Mouse (Mus musculus) forebrain, embryonic 11.5 days (tissue): ENCODE results near the gene Noc3l. TPM values are rescaled to one million over a fixed set of nuclear protein-coding genes. Genes with fewer than 3 reads are reported as not detected.
A peak's percentile ranks its signal among the peaks of the same experiment; 100 is the strongest.

Experiments
- ATAC-seq: fragments of 200-750 bp; cut with Nextera tagmentation; replicated peaks from 2 replicates; pipeline ENCODE4 v1.8.0; 2017; ENCODE audit warnings: moderate TSS enrichment; ENCODE audit not compliant: low FRiP score
- DNase-seq: peaks from one replicate; pipeline ENCODE4 v3.0.0-alpha.2; 2017; ENCODE audit warnings: low spot score
- H3K27ac ChIP-seq: fragments of 300-500 bp; sonication (generic); 2 replicates; pipeline ENCODE4 v1.5.1; 2014; ENCODE audit warnings: low read depth, low read length
- H3K27me3 ChIP-seq: fragments of 300-500 bp; sonication (generic); 2 replicates; pipeline ENCODE4 v1.6.1; 2014; ENCODE audit warnings: mild to moderate bottlenecking, low read length, mixed read lengths; ENCODE audit not compliant: control insufficient read depth, insufficient read depth
- H3K36me3 ChIP-seq: fragments of 300-500 bp; sonication (generic); 2 replicates; pipeline ENCODE4 v1.6.1; 2014; ENCODE audit warnings: mild to moderate bottlenecking, low read length, moderate library complexity, mixed read lengths; ENCODE audit not compliant: control insufficient read depth, insufficient read depth
- H3K4me1 ChIP-seq: fragments of 300-500 bp; sonication (generic); replicated peaks from 2 replicates; pipeline ENCODE4 v1.6.1; 2014; ENCODE audit warnings: low read length, mixed read lengths; ENCODE audit not compliant: control insufficient read depth, insufficient read depth
- H3K4me2 ChIP-seq: fragments of 300-500 bp; sonication (generic); 2 replicates; pipeline ENCODE4 v1.6.1; 2014; ENCODE audit warnings: low read depth, mild to moderate bottlenecking, low read length, moderate library complexity, mixed read lengths; ENCODE audit not compliant: severe bottlenecking
- H3K4me3 ChIP-seq: fragments of 300-500 bp; sonication (generic); 2 replicates; pipeline ENCODE4 v1.5.1; 2014; ENCODE audit warnings: low read depth, low read length
- H3K9ac ChIP-seq: fragments of 300-500 bp; sonication (generic); 2 replicates; pipeline ENCODE4 v1.6.1; 2014; ENCODE audit warnings: low read length
- H3K9me3 ChIP-seq: fragments of 300-500 bp; sonication (generic); 2 replicates; pipeline ENCODE4 v1.6.1; 2016; ENCODE audit warnings: low read length, mixed read lengths; ENCODE audit not compliant: control insufficient read depth
- WGBS: fragments of 180-500 bp; shearing (Covaris S2); extraction: QIAGEN DNeasy Blood & Tissue Kit; methylation state at CpG from one replicate; pipeline ENCODE4 v1.1.7; 2014; 5-methylcytosine and 5-hydroxymethylcytosine counted together
- polyA plus RNA-seq: library from polyadenylated mRNA; unstranded; fragments of >200 nt; fragmentation: Nextera tagmentation; extraction: Ambion mirVana; gene quantifications from 2 replicates; pipeline ENCODE4 v1.2.1, GENCODE M21; 2014

The Noc3l gene
- polyA plus RNA-seq, 1 experiment from 2014 or later: 13.5 TPM

DNA sequence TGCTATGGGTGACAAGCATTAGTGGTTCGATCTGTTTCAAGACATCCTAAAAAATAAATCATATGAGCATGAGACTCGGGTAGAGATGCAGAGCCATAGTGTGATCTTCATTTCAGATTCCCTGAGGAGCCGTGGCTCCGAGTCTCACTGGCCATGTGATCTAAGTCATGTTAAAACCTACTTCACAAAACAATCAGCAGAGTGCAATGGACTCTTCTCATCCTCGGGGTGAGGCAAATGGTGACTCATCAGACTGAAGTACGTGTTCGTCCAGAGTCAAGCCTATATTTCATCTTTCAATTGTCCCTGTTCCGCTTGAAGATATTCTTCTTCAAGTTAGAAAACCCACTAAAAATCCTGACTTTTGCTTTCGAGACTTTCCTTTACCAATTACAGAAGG, 35.5 kb downstream of the Noc3l start:
- H3K4me2 ChIP-seq: no peak overlapping the region
- DNase-seq: no peak
- 91% methylated on average over 9 of the region's 9 CpGs for WGBS
- H3K9me3 ChIP-seq: no peaks in the 10 kb centered on the region
- no peak overlapping the region for H3K9ac ChIP-seq
- H3K4me3 ChIP-seq: no peak overlapping the region
- no peaks in the 10 kb centered on the region for H3K27me3 ChIP-seq
- no peaks in the 10 kb centered on the region for H3K4me1 ChIP-seq
- ATAC-seq: no peak
- no peak overlapping the region for H3K27ac ChIP-seq
- no peaks in the 10 kb centered on the region for H3K36me3 ChIP-seq

DNA sequence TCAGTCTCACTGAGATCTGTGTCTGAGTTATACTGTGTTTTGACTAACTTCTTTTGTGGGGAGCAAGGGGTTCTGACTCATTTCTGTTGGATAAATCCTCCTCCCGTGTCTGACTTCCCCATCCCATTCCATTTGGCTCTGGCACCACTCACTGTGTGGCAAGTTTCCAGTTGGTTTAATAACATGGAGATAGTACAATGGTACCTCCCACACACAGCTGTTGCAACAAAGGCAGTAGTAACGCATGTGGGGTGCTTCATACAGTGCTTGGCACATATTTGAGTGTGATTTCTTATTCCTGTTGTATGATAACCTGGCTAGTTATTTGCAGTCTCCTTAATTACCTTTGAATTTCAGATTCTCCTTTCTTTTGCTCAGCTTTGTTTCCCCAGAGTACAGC, 40.2 kb downstream of the Noc3l start:
- H3K4me2 ChIP-seq: no peak overlapping the region
- ATAC-seq: no peak
- H3K9ac ChIP-seq: no peak overlapping the region
- H3K27me3 ChIP-seq: no peaks in the 10 kb centered on the region
- no peaks in the 10 kb centered on the region for H3K4me1 ChIP-seq
- no peak overlapping the region for H3K27ac ChIP-seq
- WGBS: 89% methylated on average over 2 of the region's 2 CpGs
- H3K9me3 ChIP-seq: no peaks in the 10 kb centered on the region
- no peak for DNase-seq
- H3K36me3 ChIP-seq: no peaks in the 10 kb centered on the region
- no peak overlapping the region for H3K4me3 ChIP-seq

DNA sequence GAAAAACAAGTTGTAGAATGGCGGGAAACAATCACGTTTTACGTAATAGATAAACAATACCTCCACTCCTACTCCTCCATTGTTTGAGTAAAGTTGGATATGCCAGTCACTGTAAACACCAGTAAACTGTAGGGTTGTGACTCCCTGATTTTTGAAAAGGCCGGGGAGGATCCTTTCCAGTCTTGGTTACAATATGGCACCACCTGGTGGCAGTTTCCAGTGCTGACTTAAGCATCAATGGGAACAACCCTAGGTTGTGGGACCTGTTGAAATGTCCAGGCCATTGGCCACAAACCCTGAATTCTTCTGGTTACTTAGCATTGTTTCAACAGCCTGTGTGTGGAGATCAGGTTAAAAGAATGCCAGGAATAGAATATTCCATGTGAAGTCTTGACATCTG, 43.5 kb downstream of the Noc3l start:
- Histone ChIP-seq H3K36me3 (no peaks in the 10 kb centered on the region), H3K4me2 (no peak overlapping the region), H3K9ac (no peak overlapping the region), H3K9me3 (no peaks in the 10 kb centered on the region), H3K27me3 (no peaks in the 10 kb centered on the region), H3K4me3 (no peak overlapping the region), H3K27ac (no peak overlapping the region), H3K4me1 (no peaks in the 10 kb centered on the region)
- DNase-seq (peak; percentile 59), ATAC-seq (no peak)
- 58% methylated on average over 4 of the region's 4 CpGs for WGBS

DNA sequence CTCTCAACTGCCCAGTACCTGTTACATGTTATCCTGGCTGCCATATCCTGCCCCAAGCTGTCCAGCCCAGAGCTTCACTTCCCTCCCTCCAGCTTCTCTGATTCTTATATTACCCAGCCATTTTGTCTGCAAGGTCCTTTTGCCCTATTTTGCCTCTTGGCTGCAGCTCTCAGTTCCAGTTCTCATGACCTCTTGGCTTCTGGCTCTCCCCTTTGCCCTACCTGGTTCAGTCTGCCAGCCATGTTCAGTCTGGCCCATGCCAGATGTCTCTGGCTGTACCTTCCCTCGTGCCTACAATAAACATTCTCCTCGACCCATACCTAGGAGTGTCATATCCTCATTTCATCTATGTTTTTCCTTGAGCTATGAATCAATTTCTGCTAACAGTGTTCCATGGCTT, 52.7 kb downstream of the Noc3l start:
- DNase-seq: no peak
- 90% methylated on average over 2 of the region's 2 CpGs for WGBS
- no peaks in the 10 kb centered on the region for H3K9me3 ChIP-seq
- H3K4me1 ChIP-seq: no peaks in the 10 kb centered on the region
- H3K4me2 ChIP-seq: no peak overlapping the region
- no peaks in the 10 kb centered on the region for H3K36me3 ChIP-seq
- no peak overlapping the region for H3K4me3 ChIP-seq
- H3K27me3 ChIP-seq: no peaks in the 10 kb centered on the region
- H3K9ac ChIP-seq: no peak overlapping the region
- no peak overlapping the region for H3K27ac ChIP-seq
- no peak for ATAC-seq

DNA sequence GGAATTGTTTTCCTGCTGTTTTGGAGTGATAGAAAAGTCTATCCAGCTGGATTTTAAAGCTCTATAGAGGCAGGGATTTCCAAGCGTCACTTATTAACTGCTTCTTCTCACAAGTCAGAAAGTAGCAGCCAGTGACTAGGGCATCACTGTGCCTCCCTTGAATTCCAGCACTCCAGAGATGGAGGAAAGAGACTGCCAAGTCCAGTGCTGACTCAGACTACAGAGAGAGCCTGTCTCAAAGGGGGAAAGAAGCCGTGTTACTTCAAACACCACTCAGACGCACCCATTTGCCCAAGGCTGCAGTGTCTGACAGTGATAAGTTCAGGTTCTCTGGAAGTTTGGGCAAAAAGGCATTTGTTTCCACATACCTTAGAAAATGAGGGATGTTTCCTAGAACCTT, 58.6 kb downstream of the Noc3l start:
- WGBS: 85% methylated on average over 3 of the region's 3 CpGs

DNA sequence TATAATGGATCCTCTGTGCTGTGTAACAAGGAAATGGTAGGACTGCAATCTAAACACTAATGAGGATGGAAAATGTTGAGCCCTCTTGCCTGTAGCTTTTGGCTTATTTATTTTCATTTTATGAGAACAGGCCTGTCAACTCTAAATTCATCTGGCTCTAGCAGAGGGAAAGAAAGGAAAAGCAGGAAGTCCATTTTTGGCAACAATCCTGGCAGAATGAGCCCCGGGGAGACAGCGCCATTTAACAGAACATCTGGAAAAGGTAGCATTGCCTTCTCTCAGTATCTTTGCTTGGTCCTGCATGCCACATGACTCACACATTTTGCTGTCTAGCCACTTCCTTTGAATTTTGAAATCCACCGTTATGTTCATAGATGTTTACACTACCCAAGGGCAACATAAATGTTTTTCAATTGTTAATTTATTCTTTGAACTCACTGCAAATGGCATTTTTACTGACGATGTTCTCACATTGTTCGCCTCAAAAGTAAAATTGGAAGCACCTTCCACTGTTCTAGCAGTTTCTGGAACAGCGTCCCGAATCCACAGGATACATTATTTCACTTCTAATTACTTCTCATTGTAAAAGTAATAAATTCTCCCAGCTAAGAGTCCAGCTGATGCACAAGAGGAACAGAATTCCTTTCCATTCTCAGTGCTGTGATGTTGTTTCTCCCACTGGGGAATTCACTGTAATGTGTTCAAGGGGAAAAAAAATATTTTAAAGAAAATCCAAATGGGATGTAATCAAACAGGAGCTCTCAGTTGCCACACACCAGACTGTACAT, 60.2 kb downstream of the Noc3l start:
- ATAC-seq (no peak), DNase-seq (no peak)
- Histone ChIP-seq H3K36me3 (no peaks in the 10 kb centered on the region), H3K9ac (no peak overlapping the region), H3K4me3 (no peak overlapping the region), H3K4me1 (no peaks in the 10 kb centered on the region), H3K4me2 (no peak overlapping the region), H3K9me3 (no peaks in the 10 kb centered on the region), H3K27ac (no peak overlapping the region), H3K27me3 (no peaks in the 10 kb centered on the region)
- WGBS: 87% methylated on average over 7 of the region's 7 CpGs

More for the DNA sequence above, 58.6 kb downstream of the Noc3l start:
- ATAC-seq: no peak
- no peak overlapping the region for H3K4me3 ChIP-seq
- no peaks in the 10 kb centered on the region for H3K4me1 ChIP-seq
- no peaks in the 10 kb centered on the region for H3K9me3 ChIP-seq
- H3K27ac ChIP-seq: no peak overlapping the region
- no peaks in the 10 kb centered on the region for H3K36me3 ChIP-seq
- no peak for DNase-seq
- no peak overlapping the region for H3K9ac ChIP-seq
- H3K27me3 ChIP-seq: no peaks in the 10 kb centered on the region
- no peak overlapping the region for H3K4me2 ChIP-seq

DNA sequence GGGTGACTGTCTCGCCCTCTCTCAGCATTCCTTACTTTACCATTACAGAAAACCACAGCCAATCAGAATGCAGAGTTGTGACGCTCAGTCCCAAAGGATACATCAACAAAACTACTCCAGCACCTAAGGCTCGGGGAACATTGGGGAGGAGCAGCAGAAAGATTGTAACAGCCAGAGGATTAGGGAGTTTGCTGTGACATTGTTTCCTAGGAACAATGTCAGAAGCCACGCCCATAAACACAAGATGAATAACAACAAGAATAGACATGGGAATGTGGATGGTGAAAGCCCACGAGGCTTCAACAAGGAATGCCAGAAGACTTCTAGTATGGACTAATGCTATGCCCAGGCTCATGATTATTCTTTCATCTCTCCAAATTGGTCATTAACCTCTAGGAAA, 61.0 kb downstream of the Noc3l start:
- Histone ChIP-seq H3K9me3 (no peaks in the 10 kb centered on the region), H3K36me3 (no peaks in the 10 kb centered on the region), H3K27ac (no peak overlapping the region), H3K4me2 (no peak overlapping the region), H3K27me3 (no peaks in the 10 kb centered on the region), H3K4me1 (no peaks in the 10 kb centered on the region), H3K9ac (no peak overlapping the region), H3K4me3 (no peak overlapping the region)
- 56% methylated on average over 5 of the region's 5 CpGs for WGBS
- ATAC-seq (no peak), DNase-seq (no peak)

DNA sequence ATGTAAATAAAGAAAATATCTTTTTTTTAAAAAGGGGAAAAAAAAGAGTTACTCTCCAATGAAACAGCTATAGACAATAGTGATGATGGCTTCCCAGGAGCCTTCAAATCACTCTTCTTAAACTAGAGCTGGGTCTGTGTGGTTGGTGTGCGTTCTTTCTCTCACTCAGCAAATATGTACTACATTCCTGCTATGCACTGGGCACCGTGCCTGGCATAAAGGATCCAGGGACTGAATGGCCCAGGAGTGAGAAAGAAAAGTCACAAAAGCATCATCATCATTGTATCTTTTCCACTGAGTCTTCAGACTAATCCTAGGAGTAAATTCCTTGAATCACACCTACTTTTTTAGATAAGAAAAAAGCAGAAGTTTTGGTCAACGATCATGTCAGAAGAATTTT, 61.9 kb downstream of the Noc3l start:
- WGBS: 81% methylated on average over 3 of the region's 3 CpGs

DNA sequence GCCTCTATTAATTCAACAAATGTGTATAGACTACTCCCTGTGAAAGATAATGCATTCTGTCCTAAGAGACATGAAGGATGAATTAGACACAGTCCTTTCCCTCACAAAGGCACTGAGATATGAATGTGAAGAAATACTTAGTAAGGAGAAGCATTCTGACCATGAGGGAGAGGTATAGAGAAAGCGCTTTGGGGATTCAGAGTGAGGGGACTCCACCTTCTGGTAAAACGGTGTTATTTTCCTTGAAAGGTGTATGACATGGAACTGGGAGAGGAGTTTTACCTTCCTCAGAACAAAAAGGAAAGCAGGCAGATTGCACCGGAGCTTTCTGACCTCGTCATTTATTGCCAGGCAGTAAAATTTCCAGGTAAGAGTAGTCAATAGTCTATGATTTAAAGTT, 68.8 kb downstream of the Noc3l start:
- no peak overlapping the region for H3K4me3 ChIP-seq
- no peak overlapping the region for H3K9ac ChIP-seq
- DNase-seq: no peak
- H3K36me3 ChIP-seq: no peaks in the 10 kb centered on the region
- no peak overlapping the region for H3K4me2 ChIP-seq
- ATAC-seq: no peak
- no peaks in the 10 kb centered on the region for H3K27me3 ChIP-seq
- H3K9me3 ChIP-seq: no peaks in the 10 kb centered on the region
- H3K27ac ChIP-seq: no peak overlapping the region
- no peaks in the 10 kb centered on the region for H3K4me1 ChIP-seq
- 63% methylated on average over 4 of the region's 4 CpGs for WGBS

More for the DNA sequence above, 61.9 kb downstream of the Noc3l start:
- Histone ChIP-seq H3K27ac (no peak overlapping the region), H3K9me3 (no peaks in the 10 kb centered on the region), H3K4me1 (no peaks in the 10 kb centered on the region), H3K4me2 (no peak overlapping the region), H3K36me3 (no peaks in the 10 kb centered on the region), H3K27me3 (no peaks in the 10 kb centered on the region), H3K9ac (no peak overlapping the region), H3K4me3 (no peak overlapping the region)
- DNase-seq: no peak
- ATAC-seq: no peak
